Mouse (Mus musculus) adrenal gland (tissue): ENCODE measurements around the gene Fdxr.

Experiments
- intact Hi-C: fragments of 180-260 bp; cut with DNase I; formaldehyde crosslinking; loops from one replicate; pipeline ENCODE4 v1.15.1; 2025
- long read RNA-seq, 2 experiments: library from polyadenylated mRNA; unstranded; transcript quantifications; one replicate each; pipeline ENCODE4 v2.0.0; 2020; ENCODE audit warnings: borderline replicate concordance in 1 of 2; ENCODE audit not compliant: insufficient replicate concordance in 1 of 2

Fdxr gene
- long read RNA-seq, experiment 1, transcript Fdxr-201 (12 exons, 1,948 nt), result major isoform, 535 of 756 reads
- long read RNA-seq, experiment 1, transcript Fdxr-203 (2 exons, 544 nt), result minor isoform, 11 of 756 reads
- long read RNA-seq, experiment 1, partial matches to known transcripts, result 71 of 756 reads
- long read RNA-seq, experiment 1, other reads (novel, unspliced or antisense), result 139 of 756 reads
- long read RNA-seq, experiment 2, transcript Fdxr-201 (12 exons, 1,948 nt), result major isoform, 700 of 1,077 reads
- long read RNA-seq, experiment 2, transcript Fdxr-203 (2 exons, 544 nt), result minor isoform, 18 of 1,077 reads
- long read RNA-seq, experiment 2, partial matches to known transcripts, result 130 of 1,077 reads
- long read RNA-seq, experiment 2, other reads (novel, unspliced or antisense), result 229 of 1,077 reads

DNA sequence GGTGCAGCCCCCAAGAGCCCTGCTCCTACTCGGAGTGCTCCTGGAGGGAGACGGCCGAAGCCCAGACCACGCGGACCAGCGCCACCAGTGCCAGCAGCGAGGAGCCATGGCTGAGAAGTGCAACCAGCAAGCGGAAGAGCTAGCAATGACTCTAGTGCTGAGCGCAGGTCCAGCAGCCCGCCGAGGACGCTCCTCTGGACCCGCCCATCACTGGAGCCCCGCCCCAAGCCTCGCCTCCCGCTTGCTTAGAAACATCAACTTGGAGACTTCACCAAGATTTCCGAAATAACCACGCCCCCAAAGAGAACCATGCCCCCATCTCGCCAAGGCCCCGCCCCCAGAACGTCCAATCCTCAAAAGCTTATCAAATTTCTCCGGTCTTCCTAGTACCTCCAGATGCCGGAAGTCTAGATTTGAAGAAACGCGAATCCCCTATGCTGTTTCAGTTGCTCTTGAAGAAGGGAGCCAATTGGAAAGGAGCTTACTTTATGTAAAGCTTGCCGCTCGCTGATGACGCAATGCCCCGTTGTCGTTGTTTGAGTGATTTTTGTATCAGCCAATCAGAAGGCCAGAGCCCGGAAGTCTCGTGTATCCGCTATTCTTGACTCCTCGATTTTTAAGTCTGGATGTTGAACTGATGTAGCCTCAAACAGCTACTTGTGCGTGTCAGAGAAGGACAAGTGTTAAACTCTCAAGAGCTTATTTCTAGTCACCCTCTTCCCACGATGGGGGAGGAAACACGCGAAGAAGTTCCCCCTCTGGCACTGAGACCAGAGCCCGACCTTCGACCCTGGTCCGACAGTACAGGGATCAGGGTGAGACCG lies at the start of gene Fdxr:
Fdxr (minus strand) TSS at position 271 of the 824 bp plus-strand sequence.
- intact Hi-C loops, result no loop called here

DNA sequence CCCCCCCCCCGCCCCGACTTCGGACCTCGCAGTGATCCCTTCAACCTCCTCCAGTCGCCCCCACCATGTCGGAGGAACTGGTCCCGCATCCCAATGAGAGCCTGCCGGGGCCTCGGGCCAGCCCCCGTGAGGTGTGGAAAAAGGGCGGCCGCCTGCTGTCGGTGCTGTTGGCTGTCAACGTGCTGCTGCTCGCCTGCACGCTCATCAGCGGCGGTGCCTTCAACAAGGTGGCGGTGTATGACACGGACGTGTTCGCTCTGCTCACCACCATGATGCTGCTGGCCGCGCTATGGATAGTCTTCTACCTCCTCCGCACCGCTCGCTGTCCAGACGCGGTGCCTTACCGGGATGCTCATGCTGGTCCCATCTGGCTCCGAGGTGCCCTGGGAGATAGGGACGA lies 46.5 kb upstream of the Fdxr start:
- intact Hi-C loops, result loop anchor here (2.0 kb wide), 1 partner anchor 31 kb away; no protein-coding TSS in a partner anchor

DNA sequence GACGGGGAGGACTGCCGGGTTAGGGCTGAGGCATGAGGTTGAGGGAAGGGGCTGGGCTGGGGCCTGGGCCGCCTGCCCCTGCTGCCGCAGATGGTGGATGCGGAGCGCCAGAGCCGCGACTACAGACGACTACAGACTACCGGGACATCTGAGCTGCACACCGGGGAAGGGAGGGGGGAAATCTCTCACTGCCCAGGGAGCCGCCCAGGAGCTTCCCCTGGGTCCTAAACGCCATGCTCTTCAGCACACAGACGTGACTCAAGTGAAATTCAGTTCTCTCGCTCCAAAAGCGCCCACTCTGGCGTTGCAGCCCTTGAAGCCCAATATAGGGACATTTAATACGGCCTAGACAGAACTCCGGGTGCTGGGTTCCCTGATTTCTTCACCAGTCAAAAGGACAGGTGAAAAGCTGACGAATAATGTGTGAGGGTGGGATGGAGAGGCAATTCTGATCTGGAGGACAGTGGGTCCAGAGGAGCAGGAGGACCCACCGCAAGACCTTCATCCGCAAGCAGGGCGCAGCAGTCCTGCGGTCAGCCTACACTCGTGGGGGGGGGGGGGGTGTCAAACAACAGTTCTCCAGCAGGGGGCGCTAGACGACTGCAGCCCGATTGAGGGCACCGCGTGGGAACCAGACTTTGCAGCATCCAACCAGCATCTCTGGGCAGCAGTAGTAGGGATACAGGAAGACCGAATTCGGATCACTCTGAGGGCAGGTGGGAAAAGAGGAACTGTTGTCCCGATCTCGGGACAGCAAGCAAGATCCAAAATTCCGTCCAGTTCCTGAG lies 45.2 kb upstream of the Fdxr start, which contains the start of gene Ush1g:
Ush1g (minus strand) TSS at position 136 of the 788 bp plus-strand sequence.
- intact Hi-C loops, result loop anchor here (2.0 kb wide), 1 partner anchor 33 kb away; no protein-coding TSS in a partner anchor

DNA sequence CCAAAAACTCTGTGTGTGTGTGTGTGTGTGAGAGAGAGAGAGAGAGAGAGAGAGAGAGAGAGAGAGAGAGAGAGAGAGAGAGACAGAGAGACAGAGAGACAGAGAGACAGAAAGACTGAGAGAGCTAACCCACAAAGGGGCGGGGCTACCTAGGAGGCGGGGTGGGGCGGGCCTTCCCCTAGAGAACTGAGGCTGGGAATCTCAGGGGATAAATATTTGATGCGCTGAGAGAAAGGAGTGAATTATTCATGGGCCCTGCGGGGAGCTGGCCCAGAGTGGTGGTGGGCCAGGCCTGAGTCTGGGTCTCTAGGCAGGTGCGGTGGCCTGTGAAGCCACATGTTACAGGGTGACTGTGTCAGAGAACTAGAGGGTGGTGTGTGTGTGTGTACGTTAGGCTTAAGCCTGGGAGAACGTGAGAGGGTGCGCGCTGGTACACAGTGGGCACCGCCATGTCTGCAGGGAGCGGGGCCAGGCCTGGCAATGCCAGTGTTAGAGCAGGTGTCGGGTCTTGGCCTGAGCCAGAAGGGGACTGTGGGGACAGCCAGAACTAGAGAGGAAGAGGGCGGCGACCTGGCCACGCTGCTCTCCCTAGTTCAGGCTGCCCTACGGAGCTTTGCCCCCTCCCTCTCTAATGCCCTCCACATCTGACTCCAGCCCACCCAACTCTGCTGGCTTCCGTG lies 43.0 kb upstream of the Fdxr start:
- intact Hi-C loops, result no loop called here

DNA sequence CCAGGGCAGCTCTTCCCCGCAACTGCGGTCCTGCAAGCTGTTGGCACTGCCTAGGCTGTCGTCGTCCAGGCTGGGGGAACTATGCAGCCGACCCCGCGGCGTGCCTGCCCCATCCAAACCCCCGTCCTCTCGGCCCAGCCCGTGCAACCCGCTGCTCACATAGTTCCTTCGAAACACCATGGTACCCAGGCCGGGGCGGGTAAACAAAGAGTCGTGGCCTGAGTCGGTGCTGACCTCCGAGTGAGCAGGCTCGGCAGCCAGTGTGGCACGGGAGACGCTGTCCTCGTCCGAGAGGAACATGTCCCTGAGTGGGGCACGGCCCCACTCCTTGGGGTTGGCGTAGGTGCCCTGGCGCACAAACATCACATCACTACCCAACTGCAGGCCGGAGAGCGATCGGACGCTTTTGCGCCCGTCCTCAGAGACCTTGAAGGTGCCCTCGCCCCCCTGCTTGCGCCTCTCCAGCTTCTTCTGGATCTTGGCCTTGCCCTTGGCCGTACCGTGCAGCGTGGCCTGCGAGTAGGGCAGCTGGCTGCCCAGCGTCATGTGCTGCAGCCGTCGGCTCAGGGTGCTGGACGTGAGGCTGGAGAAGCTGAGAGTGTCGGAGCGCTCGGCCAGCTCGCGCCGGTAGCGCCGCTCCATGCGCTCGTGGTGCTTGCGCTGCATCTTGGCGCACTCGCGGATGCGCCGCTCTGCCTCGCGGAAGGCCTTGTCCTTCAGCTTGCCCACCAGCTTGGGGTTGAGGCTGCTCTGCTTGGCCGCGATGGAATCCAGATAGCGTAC lies 41.6 kb upstream of the Fdxr start:
- intact Hi-C loops, result loop anchor here (1.0 kb wide), 1 partner anchor 11 kb away; the partner anchor contains the start of gene Otop2

DNA sequence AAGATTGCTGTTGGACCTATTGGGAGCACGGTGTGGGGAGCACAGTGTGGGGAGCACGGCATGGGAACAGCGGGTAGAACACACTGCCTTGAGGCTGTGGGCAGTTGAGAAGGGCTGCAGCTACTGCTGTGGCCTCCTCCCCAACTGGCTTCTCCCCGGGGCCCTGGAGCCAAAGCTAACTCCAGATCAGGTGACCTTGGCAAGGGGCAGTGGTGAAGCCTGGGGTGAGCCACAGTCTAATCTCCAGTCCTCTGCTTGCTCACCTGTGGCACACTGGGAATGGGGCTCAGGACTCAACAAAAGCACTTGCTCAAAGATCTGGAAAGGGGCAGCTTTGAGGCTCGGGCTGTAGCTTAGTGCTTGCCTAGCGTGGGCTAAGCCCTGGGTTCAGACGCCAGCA lies 40.4 kb upstream of the Fdxr start:
- intact Hi-C loops, result no loop called here

DNA sequence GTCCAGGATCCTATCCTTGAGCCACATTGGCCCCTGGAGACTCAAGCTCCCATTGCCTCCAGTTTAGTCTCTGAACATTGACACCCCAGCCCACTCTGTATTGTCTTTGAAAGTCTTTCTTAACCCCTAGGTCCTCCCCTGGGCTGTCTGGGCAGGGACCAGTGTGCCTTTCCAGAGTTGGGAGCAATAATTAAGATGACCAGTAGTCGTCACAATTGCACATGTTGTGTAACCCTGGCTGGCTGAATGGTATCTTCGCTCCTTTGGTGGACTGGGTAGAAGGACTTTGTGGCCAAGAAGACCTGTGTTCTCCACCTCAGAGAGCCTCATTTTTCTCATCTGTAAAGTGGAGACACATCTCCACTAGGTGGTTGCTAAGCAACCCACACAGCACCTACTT lies 37.4 kb upstream of the Fdxr start:
- intact Hi-C loops, result no loop called here

DNA sequence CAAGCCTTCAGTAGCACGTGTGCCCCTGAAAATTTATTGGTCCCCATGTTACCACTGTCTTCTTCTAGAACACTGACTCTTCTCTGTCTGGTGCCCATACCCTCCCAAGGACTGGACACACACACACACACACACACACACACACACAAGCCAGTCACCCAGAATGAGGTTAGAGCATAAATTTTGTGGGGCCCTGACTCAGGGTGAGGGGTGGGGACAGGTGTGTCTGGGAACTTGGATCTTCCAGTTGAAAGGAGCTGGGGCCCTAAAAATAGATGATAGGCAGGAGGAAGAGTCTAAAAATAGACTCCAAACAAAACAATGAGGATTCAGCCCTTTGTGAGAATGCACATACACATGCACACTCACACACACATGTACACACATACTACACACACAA lies 31.9 kb upstream of the Fdxr start:
- intact Hi-C loops, result no loop called here

DNA sequence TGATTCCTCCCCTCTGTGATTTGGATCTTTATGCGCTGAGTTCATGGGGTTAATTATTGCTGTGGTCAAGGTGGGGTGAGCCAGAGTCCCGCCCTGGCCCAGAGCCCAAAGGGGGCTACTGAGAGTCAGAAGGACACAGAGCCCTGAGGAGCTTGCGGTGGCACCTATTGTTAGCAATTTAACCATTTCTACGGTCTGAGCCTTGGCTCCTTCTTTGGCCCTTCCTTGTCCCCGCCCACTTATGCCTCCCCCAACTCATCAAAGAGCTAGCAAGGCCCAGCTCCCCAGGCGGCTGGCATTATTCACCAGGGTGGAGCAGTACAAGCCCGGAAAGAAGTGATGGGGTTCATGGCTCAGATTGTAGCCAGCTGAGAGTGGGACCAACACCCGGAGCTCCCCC lies 30.0 kb upstream of the Fdxr start, which contains the start of gene Otop2:
Otop2 (plus strand) TSS at position 301 of the 400 bp plus-strand sequence.
- intact Hi-C loops, result loop anchor here (1.0 kb wide), 1 partner anchor 11 kb away; no protein-coding TSS in a partner anchor

DNA sequence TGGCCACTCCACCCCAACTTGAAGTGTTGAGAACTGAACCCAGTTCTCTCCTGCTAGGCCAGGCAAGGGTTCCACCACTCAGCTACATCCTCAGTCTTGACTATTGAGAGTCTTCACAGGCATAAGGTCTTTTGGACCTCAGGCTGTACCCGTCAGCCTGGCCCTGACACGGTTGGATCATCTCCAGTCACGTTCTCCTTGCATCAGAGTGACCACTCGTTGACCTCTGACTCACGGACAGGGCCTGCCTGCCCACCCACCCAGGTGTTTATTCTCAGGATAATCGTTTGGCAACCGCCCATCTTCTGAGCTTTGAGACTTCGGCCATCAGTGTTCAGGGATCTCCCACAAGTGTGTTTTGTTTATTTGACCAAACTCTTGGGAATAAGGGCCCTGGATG lies 26.3 kb upstream of the Fdxr start:
- intact Hi-C loops, result no loop called here

DNA sequence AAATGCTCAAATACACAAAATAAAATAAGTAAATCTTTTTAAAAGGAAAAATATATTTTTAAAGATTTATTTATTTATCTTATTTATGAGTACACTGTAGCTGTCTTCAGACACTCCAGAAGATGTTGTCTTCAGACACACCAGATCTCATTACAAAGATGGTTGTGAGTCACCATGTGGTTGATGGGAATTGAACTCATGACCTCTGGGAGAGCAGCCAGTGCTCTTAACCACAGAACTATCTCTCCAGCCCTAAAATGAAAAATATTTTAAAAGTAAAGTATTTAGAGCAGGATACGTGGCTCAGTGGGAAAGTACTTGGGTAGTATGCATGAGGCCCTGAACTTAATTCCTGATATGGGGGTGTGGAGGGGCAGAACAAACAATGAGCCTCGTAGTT lies 24.5 kb upstream of the Fdxr start:
- intact Hi-C loops, result no loop called here

DNA sequence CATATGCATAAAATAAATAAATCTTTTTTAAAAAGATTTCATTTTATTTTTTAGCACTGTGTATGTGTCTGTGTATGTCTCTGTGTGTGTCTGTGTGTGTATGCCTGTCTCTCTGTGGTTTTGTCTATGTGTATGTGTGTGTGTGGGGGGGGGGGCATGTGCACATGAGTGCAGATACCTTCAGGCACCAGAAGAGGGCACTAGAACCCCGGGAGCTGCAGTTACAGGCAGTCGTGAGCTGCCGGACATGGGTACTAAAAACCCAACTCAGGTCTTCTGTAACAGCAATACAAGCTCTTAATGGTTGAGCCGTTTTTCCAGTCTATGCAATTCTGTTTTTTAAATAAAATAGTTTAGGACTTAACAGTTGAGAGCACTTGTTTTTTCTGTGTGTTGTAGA lies 23.9 kb upstream of the Fdxr start:
- intact Hi-C loops, result no loop called here

DNA sequence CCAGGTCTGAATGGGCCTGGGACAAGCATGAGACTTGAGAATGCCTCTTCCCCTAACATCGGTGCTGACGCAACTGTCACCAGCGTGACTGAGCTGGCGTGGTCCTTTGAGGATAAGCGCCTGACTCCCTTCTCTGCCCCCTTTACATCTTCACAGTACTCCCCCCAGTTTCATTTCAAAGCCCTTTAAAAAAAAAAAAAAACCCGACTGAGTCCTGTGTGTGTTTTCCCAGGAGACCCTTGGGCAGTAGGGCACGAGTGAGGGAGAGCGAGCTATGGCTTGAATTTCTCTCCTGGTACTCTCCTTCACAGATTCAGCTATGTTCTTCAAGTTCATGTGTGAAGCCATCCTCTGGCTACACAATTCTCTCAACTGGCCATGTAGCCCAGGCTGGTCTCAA lies 21.3 kb upstream of the Fdxr start:
- intact Hi-C loops, result no loop called here

DNA sequence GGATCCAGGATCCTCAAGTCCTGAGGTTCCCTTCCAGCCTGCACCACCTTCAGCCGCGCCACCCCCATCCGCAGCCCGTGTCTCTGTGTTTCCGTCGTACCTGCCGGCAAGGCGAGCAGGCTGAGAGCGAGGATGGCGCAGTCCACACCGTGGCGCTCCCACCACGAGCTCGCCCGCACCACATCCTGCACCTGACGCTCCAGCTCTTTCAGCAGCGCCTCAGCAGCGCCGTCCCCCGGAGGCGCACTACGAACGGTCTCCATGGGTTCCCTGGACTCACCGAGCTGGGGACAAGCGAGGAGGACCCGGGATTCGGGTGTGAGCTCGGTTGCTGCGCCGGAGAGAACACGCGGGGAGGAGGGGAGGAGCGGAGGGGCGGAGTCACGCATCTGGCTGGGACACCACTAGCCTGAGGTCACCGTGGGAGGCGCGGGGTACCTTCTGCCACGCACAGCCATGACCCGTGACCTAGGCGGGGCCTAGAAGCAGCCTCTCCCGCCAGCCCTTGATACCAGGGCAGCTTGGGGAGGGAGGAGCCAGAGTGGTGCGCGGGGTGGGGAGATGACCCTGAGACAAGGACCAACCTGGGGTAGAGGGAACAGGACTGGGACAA lies 20.5 kb upstream of the Fdxr start, which contains the start of gene Fads6:
Fads6 (minus strand) TSS at position 450 of the 613 bp plus-strand sequence.
- intact Hi-C loops, result no loop called here

DNA sequence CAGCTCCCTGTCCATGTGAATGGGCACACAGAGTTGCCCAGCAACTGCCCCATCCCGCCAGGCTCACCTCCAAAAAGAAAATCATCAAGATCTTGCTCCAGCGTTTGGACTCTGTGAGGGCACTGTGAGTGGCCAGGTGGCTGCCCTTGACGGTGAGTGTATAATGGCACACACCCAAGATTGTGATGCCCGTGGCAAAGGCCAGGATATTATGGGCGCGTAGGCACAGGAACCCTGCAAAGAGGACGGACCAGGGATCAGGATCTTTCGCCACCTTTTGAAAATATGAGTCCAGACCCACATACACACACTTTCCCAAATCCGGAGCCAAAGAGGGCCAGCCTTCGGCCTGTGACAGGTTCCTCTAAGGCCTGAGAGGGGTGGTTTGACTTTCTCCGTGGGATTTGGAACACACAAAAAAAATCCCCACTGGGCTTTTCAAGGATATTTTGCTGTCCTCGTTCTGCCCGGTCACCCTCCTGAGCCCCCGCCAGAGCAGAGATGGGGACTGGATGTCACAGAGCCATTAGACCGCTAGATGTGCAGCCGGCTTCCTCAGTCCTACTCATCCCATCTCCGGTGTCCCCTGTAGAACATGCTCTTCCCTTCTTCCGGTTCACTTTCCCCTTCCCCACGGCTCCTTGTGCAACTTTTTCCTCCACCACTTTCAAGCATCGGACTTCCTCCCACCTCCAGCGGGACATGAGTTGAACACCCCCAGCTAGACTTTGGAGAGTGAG lies 19.8 kb upstream of the Fdxr start:
- intact Hi-C loops, result no loop called here

DNA sequence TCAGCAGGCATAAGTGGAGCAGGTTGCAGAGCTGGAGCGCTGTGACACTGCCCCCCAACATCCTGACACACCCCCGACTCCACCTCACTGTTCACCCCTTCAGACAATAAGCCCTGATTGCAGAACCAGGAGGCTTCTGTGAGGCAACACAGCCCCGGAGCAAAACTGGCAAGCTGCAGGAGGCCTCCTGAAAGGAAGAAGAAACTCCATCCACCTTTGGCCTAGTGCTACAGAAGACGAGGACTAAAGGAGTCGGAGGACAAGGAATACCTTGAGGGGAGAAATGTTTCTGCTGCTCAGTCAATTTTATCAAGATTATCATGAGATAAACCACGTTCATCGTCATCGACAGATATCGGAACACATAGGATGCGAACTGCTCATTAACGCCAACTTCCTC lies 19.1 kb upstream of the Fdxr start:
- intact Hi-C loops, result no loop called here

DNA sequence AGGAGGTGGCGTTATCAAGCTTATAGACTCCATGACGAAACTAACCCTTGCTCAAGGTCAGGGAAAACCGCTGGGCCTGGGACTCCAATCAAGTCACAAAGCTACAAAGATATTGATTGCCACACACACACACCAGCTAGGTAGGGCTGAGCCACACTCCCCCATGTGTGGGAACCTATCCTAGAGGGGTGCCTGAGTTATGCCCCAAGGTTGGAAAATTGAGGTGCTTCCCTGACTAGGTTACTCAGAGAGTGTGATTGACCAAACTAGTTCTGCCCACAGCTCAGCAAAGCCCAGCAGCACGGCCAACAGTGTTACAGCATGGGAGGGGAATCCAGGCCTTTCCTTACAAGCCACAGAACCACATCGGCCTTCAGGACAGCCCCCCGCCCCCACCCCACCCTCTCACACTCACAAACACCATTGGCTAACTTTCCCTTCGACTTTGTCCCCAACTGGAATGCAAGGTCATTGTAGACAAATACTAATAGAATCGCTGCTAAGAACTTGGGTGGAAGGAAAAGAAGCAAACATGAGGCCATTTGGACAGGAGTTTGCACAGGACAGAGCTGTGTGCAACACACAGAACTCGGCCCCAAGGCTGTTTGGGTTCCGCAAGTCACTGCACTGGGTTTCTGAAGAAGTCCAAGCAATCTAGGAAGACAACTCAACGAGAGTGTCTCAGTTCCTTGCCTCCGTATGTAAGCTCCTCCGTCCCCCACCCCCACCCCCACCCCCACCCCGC lies 16.0 kb upstream of the Fdxr start:
- intact Hi-C loops, result no loop called here

DNA sequence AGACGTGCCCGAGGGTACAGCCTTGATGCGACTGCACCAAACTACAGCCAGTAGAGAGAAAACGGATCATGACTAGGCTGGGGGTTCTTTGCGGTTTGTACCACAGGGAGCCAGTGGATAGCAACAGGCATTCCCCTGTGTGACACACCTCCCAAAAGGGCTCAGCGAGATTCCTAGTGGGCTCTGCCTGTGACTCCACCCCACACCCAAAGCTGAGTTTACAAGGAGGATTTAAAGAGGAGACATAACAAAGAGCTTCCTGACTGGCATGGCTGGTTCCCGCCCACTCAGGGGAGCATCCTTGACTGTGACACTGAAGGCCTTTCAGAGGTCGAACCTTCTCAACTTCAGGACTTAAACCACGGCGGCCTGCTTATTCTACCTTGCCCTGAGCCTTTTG lies 14.7 kb upstream of the Fdxr start:
- intact Hi-C loops, result no loop called here
